Mouse (Mus musculus) CH12.LX (cell line): ENCODE measurements around the gene Ifngr2.

ENCODE experiments used
- CHD2 ChIP-seq: IDR thresholded peaks from 2 replicates; pipeline ENCODE4 v1.6.1; 2011; ENCODE audit warnings: low read length, improper control_type of control experiment
- CTCF ChIP-seq, 2 experiments: IDR thresholded peaks in 1 of 2; conservative IDR thresholded peaks in 1 of 2; 2 replicates each; pipeline ENCODE4 v1.5.1; 2011 to 2012; ENCODE audit warnings: low read depth in 2 of 2, low read length in 2 of 2, improper control_type of control experiment in 1 of 2, inconsistent platforms in 1 of 2, mild to moderate bottlenecking in 1 of 2, moderate library complexity in 1 of 2
- E2F4 ChIP-seq: IDR thresholded peaks from 2 replicates; pipeline ENCODE4 v1.6.1; 2011; ENCODE audit warnings: low read depth, low read length, improper control_type of control experiment; ENCODE audit not compliant: insufficient replicate concordance
- ELF1 ChIP-seq: IDR thresholded peaks from 2 replicates; pipeline ENCODE4 v1.6.1; 2014; ENCODE audit warnings: low read depth, mild to moderate bottlenecking, inconsistent platforms, low read length, improper control_type of control experiment
- EP300 ChIP-seq: IDR thresholded peaks from 2 replicates; pipeline ENCODE4 v1.6.1; 2011; ENCODE audit warnings: low read length, improper control_type of control experiment
- MAX ChIP-seq: IDR thresholded peaks from 2 replicates; pipeline ENCODE4 v1.6.1; 2011; ENCODE audit warnings: low read length, improper control_type of control experiment
- NELFE ChIP-seq: IDR thresholded peaks from 2 replicates; pipeline ENCODE4 v1.6.1; 2011; ENCODE audit warnings: low read depth, low read length, improper control_type of control experiment
- PAX5 ChIP-seq: IDR thresholded peaks from 2 replicates; pipeline ENCODE4 v1.6.1; 2012; ENCODE audit warnings: low read length, inconsistent platforms, mixed read lengths
- POLR2A ChIP-seq: IDR thresholded peaks from 2 replicates; pipeline ENCODE4 v1.6.1; 2011; ENCODE audit warnings: low read depth, mild to moderate bottlenecking, improper control_type of control experiment, low read length
- POLR2AphosphoS2 ChIP-seq: IDR thresholded peaks from 2 replicates; pipeline ENCODE4 v1.6.1; 2011; ENCODE audit warnings: low read depth, low read length, improper control_type of control experiment
- RCOR1 ChIP-seq: conservative IDR thresholded peaks from 2 replicates; pipeline ENCODE4 v1.6.1; 2012; ENCODE audit warnings: low read depth, mild to moderate bottlenecking, inconsistent platforms, low read length, improper control_type of control experiment
- USF1 ChIP-seq: IDR thresholded peaks from 2 replicates; pipeline ENCODE4 v1.6.1; 2014; ENCODE audit warnings: low read depth, mild to moderate bottlenecking, inconsistent platforms, low read length, improper control_type of control experiment
- ZC3H11A ChIP-seq: IDR thresholded peaks from 2 replicates; pipeline ENCODE4 v1.6.1; 2012; ENCODE audit warnings: low read depth, mild to moderate bottlenecking, inconsistent platforms, low read length, improper control_type of control experiment
- ZNF384 ChIP-seq: IDR thresholded peaks from 2 replicates; pipeline ENCODE4 v1.6.1; 2012; ENCODE audit warnings: low read depth, low read length, improper control_type of control experiment, inconsistent platforms

DNA sequence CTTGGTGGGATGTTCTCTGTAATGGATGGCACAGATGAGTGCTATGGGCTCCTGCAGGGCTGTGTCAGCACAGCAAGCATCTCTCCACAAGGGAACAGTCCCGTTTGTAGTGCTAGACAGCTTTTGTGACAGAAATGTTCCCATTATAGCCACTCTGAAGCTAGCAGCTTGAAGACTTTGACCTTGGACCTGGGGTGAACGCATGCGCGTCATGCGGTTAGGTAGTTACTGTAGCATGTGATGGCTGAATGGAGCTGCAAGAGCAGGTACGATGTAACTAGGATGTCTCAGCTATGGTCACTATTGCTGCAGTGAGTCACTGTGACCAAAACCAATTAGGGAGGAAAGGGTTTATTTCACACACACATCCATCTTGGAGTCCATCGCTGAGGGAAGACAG is 48.8 kb upstream of the Ifngr2 start:
- TF ChIP-seq POLR2AphosphoS2 (no peak), POLR2A (no peak), CTCF (conservative IDR thresholded peaks at IDR 0.05 in 1 of 2, IDR thresholded peaks at IDR 0.05 in 1 of 2; ENCODE audit: low read depth in 2 of 2, low read length in 2 of 2) (no peak), EP300 (no peak), PAX5 (no peak), USF1 (no peak), E2F4 (no peak), ZNF384 (no peak), MAX (no peak), ELF1 (no peak), RCOR1 (no peak), CHD2 (no peak), NELFE (no peak), ZC3H11A (no peak)
